Mouse (Mus musculus) heart, adult 2 months (tissue): ENCODE data around the gene Plxnc1.

Experiments used
- CTCF ChIP-seq: fragments of 200-600 bp; IDR thresholded peaks from 2 replicates; pipeline ENCODE4 v1.8.1; 2022; ENCODE audit warnings: antibody characterized with exemption, mild to moderate bottlenecking, moderate library complexity
- POLR2A ChIP-seq: fragments of 200-500 bp; IDR thresholded peaks from 2 replicates; pipeline ENCODE4 v1.6.1; 2011; ENCODE audit warnings: mild to moderate bottlenecking, low read depth, low read length, control low read depth; ENCODE audit not compliant: insufficient read depth

DNA sequence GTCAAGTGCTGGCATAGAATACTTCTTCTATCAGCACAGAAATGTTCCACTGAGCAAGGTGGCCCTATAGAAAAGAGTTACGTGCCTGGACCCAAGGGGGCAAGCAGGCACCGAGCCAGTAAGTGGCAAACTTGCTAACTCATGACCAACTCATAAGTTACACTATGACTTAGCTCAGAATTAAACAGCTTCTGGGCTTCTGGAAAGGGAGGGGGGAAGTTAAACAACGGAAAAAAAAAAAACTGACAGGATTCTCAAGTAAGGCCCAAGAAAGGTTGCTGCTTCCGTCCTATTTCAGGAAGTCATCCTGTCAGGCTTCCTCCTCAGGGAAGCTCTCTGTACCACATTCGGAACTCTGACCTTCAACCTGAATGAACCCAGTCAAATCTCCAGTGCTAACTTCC is 31.3 kb downstream of the Plxnc1 start:
- TF ChIP-seq POLR2A = no peak
- TF ChIP-seq CTCF = no peak
